Mouse (Mus musculus) ovary, postnatal 36 days (tissue): Measurements from ENCODE around the gene Gramd4.
"Not testable (repeated sequence)": the region's sequence is repeated elsewhere in the genome, so short reads cannot be mapped to it uniquely, and the experiment has no call there.

Experiments used
- DNase-seq: peaks from one replicate; pipeline ENCODE4 v3.0.0; 2022; ENCODE audit warnings: low spot score, mixed read lengths

The Gramd4 gene

DNA sequence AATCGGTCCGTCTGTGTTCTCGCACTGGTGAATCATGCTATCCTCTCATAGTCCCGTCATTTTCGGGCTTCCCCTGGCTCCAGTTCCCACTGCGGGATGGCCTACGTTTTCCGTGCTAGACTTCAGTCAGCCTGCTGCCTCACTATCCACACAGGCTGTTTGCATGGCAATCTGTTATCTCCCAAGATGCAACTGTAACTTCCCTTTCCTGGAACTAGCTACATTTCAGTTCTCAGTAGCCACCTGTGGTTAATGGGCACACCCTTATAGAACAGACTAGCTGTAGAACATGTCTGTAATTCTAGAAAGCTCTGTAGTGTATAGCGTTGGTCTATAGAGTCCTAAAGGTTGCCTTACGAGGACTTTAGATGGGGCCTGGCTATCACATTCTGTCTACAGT lies 6.3 kb upstream of the Gramd4 start:
- no peak for DNase-seq

DNA sequence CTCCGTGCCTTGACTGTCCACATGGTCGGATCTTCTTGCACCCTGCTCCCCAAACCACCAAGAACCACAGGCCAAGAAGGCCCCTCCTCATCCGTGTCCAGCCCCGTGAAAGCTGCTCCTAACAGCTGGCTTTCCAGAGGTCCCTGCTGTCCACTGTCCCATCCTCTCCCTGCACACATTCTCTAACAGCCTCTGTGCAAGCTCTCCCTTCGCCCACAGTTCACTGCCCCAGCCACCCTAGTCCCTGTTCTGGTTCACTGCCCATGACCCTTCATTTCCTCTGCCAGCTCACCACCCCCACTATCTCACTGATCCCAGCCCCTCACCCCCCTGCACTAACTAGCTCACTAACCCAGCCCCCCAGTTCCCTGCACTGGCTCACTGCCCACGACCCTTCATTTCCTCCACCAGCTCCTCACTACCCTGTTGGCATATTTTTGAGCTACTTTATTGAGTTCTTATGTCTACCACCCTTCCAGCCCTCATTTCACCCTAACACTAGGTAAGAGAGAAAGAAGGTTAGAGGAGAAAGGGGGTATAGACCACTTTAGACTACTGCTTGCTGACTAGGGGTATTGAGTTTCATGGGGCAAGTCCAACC lies 5.5 kb upstream of the Gramd4 start:
- no peak for DNase-seq

DNA sequence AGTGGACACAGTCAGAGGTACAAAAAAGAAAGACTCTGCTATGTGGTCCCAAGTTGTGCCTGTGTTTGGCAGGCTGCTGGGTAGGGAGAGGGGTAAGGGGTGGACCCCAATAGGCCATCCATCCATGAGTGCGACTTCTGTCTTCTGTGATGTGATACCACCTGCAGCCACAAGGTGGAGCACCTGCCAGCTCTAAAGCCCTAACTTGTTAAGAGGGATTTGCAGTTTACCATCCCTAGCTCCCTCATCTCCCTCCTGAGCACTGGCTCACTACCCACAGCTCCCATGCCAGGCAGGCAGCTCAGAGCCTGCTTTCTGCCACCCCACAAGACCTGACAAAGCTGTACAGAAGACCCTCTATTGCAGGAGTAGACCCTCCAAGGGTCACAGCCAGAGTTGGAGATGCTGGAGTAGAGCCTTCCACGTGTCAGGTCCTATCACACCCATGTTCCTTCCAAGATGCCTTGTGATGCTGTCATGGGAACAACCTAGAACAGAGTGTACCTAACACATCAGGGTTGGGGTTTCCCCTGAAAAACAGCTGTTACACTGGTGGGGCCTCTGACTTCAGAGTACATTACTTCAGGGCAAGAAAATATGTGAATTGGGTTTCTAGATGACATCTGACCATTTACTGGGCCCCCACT lies 3.5 kb upstream of the Gramd4 start:
- peak; percentile 77 for DNase-seq

DNA sequence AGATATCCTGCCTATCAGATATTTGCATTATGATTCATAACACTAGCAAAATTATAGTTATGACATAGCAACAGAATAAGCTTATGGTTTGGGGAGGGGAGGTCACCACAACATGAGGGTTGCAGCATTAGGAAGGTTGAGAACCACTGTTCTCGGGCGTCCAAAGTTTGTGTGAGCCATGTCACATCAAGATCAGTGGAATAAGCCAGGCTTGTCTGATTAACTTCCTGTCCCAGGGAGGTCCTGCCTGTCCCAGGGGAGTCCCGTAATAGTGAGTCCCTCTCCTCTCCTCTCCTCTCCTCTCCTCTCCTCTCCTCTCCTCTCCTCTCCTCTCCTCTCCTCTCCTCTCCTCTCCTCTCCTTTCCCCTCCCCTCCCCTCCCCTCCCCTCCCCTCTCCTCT lies 2.6 kb upstream of the Gramd4 start:
- DNase-seq: not testable (repeated sequence)

DNA sequence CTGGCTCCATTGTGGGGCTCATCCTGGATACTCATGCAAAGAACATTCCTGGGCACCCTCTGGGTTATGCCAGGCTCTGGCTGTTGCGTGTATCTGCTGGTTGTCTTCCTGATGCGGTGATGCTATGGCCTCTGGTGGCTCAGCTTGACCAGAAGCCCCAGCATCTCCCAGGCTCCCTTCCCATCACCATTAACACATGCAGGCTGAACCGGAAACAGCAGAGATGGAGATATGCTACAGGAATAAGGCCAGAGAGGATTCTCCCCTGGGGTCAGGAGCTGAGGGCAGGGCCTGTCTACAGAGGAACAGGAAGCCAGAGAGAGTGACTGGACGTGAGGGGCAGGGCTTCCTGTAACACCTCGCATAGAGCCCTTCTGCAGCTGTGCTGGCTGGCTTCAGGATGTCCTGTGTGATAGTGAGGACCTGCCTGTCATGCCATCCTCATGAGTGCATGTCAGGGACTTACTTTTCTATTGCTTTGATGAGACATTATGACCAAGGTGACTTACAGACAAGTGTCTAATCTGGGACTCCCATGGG lies 1.2 kb upstream of the Gramd4 start:
- DNase-seq: no peak

DNA sequence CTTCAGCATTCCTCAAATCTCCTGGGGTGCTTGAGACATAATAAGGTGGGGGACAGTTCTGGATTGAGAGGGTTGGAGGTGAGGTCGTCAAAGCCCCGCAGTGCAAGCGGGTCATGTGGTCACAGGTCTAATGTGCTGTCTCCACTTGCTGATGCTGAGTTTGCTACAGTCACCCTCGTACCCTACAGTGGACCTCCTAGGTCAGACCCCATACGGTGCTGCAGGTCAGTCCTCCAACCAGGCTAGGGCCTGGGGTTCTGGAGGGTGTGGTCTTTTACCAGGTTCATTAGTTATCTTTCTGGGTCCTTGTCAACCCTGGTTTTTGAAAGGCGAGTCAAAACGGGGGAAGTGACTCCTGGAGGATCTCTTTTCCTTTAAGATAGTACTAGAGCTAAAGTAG lies 413 bp downstream of the Gramd4 start:
- no peak for DNase-seq

DNA sequence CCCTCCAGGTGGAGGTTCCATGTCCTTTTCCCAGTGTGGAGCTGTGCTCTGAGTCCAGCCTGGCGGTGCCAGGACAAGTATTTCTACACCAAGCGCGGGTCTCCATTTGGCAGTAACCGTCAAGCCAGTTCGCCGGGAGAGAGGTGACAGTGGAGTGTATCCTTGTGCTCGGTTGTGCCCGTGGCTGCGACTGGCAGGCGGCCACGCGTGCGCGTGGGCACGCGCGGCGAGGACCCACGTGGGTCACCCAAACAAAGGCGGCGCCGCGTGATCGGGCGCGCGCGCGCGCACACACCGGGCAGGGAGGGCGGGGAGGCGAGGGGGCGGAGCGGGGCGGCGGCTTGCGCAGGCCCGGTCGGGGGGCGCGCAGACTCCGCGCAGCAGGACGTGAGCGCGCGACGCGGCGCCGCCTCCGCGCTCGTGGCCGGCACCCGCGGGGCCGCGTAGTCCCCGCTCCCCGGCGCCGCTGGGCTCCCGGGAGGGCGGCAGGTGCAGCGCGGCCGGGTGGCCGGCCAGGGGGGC lies 960 bp downstream of the Gramd4 start:
- peak; percentile 85 for DNase-seq

DNA sequence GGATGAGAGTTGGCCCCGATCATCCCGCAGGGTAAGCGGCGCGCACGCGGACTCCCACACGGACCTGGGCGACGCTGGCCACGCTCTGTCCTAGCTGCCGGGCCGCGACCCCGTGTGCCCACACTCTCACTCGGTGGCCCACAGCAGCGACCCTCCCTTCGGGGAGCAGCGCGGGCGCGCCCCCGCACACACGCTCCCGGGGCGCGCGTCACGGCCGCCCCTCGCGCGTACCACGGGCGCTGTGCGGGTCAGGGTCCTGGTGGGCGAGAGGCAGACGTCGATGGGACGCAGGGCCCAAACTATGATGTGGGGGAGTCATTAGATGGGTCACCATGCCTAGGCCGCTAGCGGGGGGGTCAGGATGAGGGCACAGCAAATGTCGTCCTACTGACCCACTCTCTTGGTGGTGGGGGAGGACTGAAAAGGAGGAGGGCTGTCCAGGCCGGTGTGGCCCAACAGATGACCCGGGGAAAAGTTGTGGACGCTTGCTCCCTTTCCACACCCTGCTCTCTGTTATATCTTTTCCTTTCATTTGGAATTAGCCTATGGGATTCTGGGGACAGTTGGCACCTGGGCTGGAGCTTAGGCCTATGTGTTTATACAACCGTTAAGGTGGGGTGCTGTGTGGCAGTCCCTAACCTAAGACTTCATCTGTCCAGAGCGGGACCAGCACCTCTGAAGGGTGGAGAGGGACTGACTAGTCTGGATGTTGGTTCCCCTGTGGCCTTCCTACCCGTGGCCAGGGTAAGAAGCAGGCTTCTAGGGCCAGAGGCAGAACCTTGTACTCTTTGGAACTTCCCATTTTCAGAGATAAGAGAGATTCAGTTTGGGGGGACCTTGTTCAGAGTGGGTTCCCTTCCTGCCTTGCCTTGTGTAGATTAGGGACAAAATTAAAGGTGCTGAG lies 1.7 kb downstream of the Gramd4 start:
- DNase-seq: peak; percentile 39

DNA sequence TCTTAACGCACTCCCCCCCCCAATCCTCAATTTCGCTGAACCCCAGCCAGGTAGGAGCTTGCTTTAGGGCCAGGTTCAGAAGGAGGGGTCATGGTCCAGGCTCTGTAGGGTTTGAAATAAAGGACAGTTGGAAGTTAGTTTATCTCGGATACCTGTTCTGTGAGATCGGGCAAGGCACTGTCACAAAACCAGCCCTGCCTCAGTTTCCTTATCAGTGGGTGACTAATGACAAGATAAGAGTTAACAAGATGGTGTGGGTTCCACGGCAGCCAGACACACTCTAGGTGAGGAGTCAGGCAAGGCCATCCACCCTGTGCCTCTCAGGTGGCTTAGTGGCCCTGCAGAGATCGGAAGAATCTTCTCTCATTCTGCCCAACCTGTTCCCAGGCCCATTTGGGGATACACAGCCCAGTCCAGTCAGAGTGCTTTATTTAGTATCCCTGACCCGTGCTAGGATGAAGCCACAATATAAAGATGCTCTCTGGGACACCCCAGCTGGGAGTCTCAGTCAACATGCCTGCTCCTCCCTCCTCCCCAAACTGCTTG lies 2.4 kb downstream of the Gramd4 start:
- DNase-seq: no peak

DNA sequence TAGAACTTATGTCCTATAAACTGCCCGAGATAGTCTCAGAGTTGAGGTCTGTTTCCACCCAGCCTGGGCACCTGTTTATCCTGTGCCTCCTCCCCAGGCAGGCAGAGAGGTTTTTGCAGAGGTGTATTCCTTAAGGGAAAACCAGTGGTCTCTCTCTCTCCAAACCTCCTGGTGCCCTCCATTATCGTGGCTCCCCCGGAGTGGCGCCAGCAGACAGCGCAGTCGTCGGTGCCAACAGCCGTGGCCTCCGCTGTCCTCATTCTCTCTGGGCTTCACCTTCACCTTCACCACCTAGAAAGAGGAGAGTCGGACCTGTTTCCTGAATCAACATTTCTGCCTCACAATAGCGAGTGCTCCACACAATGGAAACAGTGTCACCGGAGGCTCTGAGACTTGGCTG lies 3.1 kb downstream of the Gramd4 start:
- no peak for DNase-seq

DNA sequence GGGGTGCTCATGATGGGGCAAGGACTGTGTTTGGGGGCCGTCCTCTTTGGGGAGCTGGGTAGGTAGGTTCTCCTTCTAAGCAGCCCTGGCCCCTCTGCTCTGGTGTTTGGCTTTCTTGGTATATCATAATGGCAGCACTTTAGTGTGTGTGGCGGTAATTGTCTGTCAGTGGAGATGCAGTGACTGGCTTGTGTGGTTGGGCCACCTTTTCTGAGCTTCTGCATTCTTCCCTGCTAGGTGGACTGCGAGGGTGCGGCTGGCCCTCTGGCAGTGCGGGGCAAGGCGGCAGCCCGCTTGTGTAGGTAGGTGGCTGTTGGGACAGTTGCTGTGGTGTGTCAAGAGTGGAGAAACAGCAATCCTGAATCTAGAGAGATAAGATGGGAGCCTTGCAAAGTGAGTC lies 3.7 kb downstream of the Gramd4 start:
- DNase-seq: no peak

DNA sequence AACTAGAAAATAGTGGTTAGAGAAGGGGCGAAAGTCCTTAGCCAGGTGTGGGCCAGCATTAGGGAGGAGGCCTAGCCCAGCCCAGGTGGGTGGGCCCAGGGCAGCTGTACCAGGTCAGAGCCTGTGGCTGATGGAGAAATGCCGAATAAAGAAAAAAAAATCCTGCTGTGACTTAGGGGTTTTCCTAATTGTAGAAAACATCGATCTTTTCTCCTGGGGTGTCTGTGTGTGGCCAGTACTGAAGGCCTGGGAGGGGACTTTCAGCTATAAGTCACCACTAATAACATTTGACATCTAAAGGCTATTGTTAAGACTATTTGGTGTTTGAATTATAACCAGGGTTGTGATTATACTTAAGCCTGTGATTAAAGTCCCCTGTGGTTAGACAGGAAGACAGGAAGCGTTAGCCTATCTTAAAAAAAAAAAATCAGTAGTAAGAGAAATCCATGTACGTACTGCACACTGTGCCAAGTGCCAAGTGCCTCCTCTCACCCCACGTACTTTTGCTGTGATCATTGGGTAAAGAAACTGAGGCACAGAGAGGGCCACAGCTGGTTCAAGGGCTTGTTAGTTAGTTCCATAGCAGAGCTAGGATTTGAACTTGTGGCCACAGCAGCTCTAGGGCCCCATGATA lies 4.5 kb downstream of the Gramd4 start:
- DNase-seq: no peak

DNA sequence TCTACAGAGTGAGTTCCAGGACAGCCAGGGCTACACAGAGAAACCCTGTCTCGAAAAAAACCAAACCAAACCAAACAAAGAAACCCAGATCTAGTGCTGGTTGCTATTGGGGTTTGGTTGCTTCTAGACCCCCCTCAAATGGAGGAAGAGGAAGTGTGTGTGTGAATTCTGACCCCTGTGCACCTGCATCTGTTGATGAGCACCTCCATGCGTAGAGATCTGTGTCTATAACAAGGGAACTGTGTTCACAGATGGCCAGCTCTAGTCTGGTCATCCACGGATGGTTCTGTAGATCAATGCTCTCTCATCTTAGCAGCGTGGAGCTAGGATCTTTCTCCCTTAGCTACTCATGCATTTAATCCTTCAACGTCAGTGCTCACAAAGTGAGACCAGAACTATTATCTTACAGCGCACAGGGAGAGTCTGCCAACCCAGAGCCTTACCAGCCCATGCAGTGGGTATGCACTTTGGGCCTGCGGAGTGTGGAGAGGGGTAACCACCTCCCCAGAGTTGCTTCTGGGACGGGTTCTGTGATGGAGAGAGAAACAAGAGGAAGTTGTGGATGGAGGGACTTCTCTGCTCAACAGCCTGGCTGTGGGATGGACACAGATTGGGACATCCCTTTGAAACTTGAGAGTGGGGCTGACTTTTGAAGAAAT lies 6.8 kb downstream of the Gramd4 start:
- DNase-seq: no peak

DNA sequence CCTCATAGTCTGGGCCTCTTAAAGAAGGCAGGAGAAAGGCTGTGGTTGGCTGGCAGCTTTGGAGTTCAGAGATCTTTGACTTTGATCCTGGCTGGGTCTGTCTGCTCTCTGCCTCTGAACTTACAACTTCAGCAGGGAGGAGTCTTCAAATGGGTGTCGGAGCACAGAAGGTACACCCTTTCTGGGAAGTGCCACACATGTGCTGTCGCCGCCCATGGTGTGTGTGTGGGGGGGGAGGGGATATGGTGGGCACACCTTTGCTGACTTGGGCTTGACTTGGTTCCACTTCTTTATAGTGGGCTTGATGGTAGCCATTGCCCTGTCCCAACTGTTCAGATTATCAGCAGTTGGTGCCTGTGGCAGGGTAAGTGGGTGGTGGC lies 7.3 kb downstream of the Gramd4 start:
- DNase-seq: no peak

DNA sequence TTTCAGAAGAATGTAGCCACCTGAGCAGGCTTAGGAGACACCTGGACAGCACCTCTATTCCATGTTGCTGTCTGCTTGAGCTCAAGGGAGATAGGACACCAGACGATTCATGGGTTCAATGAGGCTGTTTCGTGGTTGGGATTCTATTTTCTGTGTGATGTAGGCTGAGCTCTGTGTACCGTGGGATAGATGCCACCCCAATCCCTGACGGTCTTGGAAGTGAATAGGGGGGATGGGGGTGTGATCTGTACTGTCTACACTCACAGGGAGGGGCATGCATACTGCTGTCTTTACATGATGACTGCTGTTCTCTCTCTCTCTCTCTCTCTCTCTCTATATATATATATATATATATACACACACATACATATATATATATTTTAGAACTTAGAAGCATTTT lies 7.9 kb downstream of the Gramd4 start:
- DNase-seq: no peak

DNA sequence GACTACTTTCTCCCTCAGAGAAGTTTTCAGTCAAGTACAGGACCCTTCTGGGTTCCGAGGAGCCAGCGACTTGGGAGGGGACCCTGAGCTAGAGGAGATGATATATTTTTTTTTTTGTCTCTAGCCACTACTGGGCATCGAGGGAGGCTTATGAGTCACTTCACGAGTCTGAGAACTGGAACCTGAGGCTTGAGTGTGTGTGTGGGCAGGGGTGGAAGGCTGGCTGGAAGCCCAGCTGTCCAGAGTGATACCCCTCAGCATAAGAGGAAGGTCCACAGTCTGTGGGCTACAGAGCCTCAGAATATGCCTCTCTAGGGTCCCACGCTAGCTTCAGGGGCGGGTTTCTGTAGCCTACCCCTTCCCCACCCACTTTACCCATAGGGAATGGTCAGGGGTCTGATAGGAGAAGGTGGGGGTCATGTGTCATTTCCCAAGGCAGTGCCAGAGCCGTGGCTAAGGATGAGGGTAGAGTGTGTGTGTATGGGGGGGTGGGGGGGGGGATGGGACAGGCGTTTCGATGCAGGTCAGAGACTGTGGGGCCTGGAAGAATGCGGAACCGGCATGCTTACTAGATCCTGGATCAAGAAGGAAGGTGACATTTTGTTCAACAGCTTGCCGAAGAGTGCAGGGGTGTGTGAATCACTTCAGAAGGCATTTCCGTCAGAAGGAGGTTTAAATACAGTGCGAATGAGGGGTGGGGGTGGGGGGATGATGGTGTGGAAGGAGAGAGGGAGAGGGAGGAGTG lies 9.5 kb downstream of the Gramd4 start:
- DNase-seq: no peak

DNA sequence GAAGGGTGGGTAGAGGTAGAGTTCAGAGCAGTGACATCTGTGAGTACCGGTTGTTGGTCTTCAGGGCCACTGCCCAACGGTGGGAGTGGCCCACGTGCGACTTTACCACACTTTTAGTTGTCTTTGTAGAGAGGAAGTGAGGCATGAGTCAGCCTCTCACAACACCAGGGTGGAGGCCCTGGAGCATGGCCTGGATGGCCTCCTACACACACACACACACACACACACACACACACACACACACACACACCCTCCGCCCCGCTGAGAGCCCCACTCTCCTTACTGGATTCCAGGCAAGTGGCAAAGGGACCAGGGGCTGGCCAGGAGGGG lies 10.1 kb downstream of the Gramd4 start:
- DNase-seq: no peak

DNA sequence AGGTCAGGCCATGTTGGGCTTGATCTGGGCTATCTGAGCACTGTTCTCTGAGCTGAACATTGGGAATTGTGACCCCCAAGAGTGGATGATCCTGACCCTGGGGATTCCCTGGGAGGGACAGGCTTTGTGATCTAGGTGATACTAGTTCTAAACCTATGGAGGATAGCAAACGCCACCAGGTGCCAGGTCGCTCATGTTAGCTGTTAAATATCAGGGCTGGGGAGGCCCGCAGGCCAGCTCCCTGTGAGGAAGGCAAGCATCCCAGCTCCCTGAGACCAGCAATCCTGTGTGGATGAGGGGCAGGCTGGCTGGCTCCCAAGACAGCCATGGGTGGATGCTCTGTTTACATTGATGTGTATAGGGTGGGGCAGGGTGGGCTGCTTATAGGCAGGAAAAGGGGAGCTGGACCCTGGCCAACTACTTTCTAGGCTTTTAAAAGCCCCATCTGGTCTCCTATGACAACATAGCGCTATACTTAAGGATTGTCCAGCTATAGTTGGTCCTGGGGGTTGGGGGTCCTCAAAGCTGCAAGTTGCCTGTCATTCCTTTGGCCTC lies 10.5 kb downstream of the Gramd4 start:
- DNase-seq: no peak

DNA sequence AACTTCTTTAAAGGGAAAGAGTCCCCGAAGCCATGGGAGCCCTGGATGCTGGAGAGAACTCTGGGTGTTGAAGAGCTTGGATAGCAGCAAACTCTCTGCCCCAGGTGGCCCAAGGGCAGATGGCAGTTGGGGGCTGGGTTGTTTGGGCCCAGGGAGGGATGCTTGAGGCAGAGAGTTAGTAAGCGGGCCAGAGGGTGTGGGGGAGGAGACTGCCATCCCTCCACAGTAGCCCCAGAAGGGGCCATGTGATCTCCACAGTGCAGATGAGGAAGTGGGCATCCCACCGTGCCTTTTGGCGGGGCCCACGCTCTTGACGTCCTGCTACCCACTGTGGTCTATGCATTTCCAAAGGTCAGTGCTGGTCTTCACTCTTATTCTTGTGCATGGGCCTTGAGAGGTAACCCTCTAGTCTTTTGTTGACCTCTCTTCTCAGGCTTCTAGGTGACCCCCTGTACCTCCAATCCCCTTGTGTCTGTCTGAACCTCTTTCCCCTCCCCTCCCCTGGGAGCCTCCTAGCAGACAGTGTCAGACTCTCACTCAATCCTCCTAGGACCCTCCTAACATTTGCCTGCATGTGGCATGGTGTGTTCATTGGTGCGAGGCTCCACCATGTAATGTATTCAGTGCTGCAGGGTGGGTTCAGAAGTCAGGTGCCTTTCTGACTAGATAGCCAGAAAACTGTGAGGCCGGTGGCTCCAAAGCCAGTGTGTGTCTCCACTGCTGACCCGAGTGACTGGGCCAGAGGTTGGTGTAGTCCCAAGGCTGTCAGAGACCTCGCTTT lies 11.7 kb downstream of the Gramd4 start:
- DNase-seq: no peak

DNA sequence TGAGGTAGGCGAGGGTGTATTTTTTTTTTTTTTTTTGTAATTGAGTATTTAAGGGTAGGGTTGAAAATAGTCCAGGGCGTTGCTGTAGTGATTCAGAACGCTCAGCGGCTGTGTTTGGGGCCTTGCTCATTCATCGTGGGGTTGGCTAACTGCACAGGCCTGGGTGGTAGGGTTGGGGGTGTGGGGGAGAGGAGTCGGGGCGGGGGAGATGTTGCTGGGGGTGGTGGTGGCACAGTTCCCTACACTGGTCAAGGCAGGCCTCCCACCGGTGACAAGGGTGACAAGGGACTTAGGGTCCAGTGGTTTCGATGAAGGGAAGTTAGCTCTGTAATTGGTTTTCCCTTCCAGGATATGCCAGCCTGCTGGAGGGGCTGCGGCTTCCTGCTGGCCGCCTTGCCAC lies 12.9 kb downstream of the Gramd4 start:
- no peak for DNase-seq
